Mouse (Mus musculus) retina, postnatal 1 day (tissue): Measurements from ENCODE around the gene Disp1.
A peak's percentile ranks its signal among the peaks of the same experiment; 100 is the strongest.

Experiments used
- DNase-seq: peaks from one replicate; pipeline ENCODE4 v3.0.0-alpha.2; 2012

The Disp1 gene

DNA sequence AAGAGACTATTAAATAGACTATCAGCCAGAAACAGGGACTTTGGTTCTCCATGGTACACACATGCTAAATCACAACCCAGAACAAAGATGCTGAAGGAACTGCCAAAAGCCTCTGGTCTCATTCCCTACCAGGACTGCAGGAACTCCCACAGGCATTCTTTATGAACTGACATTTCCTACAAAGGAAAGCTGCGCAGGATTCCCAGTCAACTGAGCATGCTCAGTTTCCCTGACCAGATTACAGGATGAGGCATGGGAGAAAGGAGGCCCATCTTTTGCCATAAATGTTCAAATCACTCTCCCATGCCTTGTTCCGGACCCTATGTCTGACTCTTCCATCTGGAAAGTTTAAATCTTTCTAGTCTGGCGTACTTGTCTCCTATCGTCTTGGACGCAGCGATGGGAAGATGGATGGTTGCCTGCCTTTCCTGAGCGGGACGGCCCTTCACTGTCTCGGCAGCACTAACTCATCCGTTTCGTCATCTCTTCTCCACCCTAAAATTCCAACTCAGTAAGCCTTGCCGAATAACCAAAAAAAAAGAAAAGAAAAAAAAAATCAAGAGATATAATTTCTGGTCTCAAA lies 100.9 kb downstream of the Disp1 start:
- no peak for DNase-seq

DNA sequence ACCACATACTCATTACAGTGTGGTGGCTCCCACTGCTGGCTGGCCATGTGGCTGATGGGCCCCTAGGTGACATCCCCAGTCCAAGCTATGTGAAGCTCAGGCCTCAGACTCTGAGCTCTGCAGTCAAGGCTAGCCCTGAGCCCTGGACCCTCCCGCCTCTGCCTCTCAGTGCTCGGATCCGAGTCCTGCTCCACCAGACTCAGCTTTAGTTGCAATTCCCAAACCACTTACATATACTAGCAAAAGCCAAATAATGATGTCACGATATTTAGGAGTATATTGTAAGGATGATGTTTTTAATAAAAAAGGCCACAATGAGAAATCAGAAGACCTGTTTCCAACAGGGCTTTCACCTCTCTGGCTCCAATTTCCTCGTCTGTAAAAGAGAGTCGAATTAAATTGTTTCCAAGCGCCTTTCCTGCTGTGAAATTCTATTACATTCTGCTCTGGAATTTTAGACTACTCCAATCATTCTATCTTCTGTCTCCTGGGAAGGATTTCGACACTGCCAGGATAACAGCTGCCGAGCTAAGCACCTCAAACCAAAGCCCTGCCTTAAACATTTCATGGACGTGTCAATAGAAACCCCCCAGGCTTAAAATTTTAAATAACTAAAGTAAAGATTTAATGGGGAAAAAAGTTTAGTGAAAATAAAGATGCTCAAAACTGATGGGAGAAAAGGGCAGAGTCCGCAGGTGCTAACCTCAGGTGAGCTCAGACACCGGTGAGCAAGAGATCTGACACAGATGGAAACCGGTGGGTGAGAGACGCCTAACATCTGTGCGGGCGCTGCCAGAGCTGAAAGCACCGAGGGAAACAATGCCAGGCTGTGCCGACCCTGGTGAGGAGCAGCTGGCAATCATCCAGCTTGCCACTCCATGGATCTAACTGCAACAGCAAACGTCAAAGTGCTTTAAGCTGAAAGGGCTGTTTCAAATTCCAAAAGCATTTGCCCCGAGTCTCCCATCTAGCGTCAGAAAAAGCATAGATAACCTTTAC lies 103.2 kb downstream of the Disp1 start:
- peak; percentile 50 for DNase-seq

DNA sequence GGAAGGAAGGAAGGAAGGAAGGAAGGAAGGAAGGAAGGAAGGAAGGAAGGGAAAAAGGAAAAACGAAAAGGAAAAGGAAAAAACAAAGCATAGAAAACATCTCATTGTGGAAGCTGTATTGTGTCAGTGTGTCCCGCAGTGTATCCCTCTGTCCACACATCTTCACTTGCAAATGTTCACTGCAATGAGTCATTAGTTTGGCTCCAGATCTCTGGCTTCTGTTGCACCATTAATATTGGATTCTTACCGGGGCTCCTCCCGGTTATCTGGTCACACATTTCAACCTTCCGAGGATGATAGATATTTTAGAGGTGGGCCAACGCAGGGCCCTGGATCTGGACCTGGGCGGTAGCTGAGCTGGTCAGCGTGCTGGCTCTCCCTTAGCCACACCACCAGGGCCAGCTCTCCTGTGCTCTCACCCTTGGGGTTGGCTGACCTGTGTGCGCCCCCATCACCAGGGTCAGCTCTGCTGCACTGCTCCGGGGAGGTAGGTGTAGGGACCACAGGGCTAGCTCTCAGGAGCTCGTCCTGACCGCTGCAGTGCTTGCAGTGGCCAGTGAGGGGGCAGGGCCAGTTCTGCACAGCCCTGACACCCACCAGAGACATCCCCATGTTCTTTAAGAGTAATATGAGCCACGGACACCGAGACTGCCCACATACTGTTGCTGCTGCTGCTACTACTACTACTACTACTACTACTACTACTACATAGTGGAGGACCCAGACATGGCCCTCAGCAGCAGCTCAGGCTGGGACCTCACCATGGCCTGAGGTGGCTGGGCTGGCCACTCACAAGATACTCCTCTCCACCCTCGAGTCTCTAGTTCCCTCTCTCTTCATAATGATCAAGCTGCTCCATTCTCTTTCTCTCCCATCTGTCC lies 104.1 kb downstream of the Disp1 start:
- DNase-seq, result no peak

DNA sequence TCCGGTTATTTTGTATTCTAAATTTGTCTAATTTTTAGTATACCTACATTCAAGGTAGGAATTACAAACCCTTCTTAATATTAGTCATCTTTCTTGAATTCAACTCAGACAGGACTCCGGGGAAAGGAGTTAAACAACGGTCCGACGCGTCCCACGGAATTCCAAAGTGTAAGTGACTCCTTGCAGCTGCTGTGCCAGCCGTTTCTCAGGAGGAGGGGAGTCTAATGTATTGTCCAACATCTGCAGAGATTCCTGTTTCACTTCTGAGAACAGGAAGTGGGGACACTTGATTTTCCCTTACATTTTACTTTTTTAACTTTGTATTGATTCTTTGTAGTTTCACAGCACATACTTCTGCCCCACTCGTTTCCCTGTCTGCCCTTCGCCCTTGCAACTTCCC lies 104.9 kb downstream of the Disp1 start:
- no peak for DNase-seq

DNA sequence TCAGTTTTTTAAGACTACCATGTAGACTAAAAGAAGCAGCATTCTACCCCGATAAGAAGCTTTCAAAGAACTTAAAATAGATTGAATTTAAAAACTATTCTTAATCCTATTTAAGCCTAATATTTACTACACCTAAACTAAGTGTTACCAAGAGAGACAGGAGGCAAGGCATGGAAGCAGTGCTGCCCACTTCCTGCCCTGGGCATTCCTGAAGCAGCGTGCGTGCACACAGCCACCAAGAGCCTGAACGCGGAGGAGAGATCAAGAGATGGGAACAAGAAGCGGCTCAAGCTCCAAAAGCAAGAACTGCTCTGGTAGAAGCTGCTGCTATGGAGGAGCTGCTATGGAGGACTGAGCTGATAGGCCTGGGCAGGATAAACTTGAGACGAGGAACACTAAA lies 106.2 kb downstream of the Disp1 start:
- DNase-seq, result no peak

DNA sequence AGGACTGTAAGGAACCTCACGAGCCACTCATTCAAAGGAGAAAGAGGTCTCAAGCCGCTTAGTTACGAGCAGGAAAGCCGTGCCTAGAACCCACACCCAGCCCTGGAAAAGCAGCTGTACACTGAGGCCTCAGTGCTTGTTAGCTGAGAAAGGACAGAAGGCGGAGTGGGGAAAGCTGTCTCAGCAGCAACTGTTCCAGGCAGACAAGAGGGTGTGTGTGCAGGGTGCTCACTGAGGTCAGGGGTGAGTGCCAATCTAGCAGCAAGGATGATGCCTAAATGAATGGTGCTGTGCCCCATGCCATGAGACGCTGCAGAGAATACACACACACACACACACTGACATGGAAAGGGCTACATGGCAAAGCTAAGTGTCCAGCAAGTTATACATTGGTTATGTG lies 106.8 kb downstream of the Disp1 start:
- DNase-seq, result peak; percentile 50

DNA sequence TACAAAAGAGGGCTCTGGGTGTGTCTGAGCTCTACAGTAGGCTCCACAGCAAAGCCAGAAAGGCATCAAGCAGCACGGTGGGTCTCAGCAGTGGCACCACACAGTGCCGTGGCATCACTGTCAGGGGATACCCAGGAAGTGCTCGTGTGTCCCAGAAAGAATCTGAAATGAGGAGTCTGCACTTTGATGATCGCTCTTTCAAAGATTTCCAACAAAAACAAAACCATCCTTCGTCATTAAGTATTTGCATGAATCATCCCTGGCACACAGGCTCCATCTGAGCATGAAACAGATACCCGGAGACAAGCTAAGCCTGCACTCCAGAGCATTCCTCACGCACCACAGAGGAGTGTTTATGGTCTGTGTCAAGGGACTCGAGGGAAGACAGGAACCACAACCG lies 107.8 kb downstream of the Disp1 start:
- peak; percentile 15 for DNase-seq

DNA sequence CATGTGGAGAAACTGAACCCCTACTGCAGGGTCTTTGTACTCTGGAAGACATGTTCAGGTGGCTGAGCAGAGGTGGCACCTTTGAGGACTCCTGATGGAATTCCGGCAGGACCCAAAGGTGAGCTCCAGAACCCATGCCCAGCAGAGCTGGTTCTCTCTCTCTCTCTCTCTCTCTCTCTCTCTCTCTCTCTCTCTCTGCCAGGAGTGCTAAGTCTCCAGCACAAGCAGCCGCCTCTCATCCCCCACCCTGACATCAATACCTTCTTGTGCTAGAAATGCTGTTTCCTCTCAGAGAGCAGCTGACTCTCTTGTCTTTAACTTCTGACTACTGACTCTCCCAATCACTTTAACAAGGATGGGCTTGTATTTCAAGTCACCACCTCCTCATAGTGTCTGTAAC lies 113.8 kb downstream of the Disp1 start:
- DNase-seq, result no peak

DNA sequence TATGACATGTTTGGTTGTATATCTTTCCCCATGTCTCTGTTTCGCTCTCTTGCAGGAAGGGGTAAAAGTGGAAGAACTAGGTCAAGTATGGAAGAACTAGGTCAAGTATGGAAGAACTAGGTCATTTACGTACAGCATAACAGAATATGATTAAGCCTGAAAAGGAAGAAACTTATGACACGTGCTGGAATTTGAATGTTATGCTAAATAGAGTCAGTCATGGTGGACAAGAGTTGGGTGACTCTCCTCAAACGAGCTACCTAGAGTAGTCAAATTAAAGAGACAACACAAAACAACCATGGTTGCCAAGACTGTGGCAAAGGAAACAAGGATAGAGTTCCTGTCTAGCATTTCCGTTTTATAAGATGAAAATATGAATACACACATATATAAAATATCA lies 116.6 kb downstream of the Disp1 start:
- no peak for DNase-seq

DNA sequence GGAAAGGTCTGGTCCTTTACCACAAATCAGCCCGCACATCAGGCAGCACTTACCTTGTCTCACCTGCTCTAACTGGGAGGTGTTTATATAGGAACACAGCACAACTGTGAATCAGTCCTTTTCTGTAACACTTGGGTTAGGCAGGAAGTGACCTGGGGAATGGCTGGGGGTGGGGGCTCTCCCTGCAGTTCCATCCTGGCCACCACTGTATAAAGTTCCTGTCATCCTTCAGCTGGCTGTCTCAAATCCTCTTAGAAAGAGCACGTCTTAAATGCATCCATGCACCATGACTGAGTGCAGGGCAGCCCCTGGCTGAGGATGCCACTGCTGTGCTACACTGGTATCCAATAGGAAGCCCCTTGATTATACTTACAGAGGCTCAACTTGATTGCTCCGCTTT lies 118.5 kb downstream of the Disp1 start:
- no peak for DNase-seq

DNA sequence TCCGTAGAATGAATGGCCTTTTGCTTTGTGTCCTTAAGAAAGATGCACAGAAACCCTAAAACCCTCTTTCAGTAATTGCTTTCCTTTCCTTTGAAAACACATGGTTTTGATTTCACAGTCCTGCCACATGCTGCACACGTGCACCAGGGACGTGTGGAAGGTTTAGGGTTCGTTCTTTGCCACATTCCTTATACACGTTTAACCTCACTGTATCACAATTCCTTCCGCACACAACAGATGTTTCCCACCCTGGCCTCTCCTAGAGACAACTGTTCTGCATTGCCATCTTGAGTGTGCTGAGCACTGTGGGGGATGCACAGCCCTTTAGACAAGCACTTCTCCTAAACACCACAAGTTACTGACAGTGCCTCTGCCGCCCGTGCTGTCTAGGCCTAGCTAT lies 119.2 kb downstream of the Disp1 start:
- DNase-seq, result no peak

DNA sequence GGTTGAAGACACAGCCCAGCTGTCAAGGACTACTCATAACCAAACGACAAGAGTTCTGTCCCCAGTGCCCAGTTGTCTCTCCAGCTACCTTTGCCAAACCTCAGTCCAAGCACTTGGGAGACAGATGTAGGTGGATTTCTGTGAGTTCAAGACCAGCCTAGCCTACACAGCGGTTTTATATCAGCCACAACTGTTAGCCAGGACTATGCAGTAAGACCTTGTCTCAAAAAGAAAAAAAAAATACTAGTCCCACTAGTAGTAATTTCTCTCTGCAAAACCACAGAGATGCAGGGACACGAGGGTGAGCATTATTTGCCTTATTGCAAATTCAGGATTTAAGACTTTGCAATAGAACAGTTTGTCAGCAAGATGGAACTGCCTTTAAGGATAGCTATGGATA lies 120.0 kb downstream of the Disp1 start:
- DNase-seq, result no peak

DNA sequence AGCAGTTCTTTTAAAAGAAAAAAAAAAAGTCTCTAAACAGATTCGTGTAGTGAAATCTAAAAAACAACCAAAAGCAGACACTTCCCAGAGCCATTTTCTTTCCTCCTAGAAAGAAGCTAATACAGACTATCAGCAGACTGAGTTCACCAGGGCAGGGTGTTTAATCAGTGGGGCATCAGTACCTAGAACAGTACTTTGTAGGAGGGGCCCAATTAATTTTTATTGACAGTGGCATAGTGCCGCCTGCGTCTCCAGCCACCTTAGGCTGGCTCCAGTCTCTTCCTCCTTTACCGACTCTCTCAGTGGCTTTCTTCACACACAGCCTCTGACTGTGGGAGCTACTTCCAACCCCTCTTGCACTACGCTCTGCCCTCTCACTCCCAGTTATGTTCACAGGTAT lies 121.1 kb downstream of the Disp1 start:
- no peak for DNase-seq

DNA sequence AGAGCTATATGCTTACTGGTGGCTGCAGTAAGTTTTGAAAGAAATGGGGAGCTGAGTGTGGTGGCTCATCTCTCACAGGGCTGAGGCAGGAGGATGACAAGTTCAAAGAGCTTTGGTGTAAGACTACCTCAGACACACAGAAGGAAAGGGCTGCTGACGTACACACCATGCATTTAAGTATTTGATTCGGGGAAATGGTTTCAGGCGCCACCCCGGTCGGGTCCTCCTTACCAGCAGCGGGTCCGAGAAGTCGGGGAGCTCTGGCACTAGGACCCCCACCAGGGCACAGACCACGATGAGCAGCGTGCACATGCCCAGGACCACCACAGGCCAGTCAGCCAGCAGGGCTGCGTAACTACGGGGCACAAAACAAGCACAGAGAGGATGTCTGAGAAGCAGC lies 121.6 kb downstream of the Disp1 start:
- DNase-seq, result no peak

DNA sequence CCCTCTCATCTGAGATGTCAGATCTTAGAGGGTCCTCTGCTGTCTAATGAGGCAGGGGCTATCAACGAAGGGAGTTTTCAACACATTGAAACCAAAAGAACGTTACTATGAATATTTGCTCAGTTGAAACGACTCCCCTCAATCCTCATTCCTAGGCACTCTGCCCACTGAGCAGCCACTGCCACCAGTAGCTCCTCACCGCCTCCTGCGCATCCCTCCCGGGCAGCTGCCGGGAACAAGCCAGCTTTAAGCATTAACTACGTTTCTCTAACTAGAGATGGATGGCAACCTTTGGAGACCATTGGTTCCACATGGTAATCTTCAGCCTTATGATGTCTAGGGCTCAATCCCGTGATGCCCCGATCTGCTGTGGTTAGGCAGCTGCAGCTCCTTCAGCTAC lies 123.7 kb downstream of the Disp1 start:
- no peak for DNase-seq

DNA sequence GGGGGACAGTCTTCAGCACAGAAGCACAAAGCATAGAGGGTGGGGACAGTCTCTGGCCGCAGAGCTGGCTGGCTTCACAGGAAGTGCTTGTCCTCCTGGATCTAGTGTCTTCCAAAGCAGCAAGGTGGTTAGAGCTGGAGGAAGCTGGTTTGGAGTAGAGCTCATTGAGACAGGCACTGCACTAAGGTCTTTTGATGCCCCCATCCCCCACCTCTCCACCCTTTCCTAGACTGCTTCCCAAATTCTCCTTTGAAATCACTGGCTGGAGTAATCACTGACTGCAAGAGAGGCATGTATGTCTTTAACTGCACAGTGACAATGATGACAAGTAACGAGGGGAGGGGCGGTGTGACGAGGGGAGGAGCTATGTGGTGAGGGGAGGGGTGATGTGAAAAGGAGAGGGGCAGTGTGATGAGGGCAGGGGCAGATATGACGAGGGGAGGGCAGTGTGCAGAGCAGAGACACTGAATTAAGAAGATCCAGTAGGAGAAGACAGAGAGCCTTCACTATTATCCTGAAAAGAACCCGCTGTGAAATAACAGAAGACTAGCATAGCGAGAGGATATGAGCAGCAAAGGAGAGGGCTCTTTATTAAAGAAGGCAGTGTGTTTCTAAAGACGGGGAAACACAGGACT lies 125.8 kb downstream of the Disp1 start:
- peak; percentile 13 for DNase-seq

DNA sequence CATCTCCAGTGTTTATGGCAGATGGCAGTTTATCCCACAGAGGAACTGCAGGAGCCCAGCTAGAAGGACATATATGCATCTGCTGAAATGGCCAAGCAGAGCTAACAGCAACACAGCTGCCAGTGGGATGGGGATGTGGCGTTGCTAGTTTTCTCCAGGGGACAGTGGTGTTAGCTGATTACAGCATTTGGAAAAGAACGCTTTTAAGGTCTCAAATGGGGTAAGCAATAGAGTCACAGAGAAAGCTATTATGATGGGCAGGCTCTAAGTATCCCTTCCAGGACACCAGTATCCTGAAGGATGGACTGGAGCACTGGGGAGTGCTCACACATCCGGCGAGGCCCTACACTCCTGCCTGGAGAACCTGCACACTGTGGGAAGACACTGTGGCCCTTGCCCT lies 129.0 kb downstream of the Disp1 start:
- no peak for DNase-seq

DNA sequence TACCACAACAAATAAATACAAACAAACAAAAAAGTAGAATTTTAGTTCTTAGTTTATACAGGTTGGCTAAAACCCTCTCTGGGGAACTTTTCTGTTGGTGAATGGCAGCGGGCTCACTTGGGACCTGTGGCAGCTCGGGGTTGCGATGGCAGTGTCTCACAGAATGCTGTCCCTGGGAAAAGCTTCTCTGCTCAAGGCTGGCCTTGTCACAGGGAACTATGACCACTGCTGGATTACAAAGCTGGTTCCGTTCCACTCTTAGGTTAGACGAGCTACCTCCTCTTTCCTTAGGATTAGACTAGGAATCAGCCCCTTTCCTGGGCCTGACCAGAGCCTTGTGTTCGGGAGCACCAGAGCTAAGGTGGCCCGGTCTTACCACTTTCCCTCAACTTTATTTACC lies 130.1 kb downstream of the Disp1 start:
- no peak for DNase-seq

DNA sequence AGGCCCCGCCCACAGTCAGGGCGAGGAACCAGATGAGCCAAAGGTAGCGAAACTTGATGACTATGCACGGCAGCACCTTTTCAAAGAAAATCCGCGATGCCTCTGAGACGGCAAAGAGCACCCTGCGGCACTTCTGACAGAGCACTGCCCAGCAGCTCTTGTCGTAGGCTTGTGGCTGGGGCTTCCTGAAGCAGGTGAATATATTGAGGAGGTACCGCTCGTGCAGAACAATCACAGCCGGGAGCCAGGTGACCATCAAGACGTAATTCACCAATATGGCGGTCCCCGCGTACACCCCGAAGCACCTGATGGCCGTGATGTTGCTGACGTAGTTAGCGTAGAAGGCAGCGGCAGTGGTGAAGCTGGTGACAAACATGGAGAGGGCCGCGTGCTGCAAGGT lies 132.7 kb downstream of the Disp1 start:
- DNase-seq, result no peak

DNA sequence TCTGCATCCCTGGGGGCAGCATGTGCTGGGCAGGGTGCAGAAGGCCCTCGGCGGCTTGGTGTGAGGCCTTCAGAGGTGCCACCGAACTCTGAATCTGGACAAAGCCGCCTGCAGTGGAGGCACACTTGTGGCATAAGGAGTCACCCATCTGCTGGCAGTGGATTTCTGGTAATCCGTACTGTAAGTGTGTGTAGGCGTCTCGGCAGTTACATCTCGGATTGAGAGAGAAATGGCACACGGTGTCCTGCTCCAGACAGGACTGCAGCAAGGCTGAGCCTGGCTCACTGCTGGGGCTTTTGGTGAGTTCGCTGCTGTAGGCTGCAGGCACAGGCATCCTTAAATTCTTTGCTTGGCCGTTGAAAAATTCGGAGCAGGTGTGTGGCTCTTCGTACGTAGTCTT lies 134.5 kb downstream of the Disp1 start:
- DNase-seq, result no peak

DNA sequence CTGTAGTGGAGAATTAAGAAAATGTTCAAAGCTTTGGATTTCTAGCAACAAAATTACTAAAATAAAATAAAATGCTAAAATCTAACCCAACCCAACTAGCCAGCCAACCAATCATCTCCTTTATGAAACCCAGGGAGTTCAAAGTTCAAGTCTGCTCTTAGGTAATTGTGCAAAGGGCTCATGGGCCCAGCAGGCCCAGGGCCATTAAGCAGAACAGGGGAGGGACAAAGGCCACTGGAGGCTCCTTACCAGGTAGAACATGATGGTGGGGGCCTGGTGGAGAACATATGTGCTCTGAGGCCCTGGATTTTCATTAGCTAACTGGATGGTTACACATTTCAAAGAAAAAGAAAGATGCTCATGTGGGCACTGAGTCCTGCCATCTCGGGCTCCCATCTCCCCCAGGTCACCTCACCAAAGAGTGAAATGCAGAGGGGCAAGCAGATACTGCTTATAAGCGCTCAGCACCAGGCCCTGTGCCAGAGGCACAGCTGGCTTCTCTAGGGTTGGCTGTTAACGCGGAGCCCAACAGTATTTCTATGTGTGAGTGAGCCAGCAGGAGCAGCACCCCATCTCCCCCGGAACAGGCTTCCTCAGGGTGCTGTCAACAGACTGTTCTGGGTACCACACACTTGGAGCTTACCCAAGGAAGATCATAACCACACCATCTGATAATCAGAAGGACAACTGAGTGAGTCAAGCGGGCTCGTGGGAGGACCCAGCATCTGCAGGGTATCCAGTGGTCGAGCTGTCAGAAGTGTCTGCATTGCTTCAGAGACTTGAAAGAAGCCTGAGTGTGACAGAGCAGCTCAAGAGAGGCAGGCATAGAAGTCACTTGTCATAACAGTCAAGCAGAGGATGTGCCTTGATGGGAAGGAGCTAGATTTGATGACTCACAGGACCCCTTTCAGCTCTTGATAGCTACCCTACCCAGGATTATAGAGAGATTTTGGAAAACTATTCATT lies 137.0 kb downstream of the Disp1 start:
- DNase-seq, result peak; percentile 20

DNA sequence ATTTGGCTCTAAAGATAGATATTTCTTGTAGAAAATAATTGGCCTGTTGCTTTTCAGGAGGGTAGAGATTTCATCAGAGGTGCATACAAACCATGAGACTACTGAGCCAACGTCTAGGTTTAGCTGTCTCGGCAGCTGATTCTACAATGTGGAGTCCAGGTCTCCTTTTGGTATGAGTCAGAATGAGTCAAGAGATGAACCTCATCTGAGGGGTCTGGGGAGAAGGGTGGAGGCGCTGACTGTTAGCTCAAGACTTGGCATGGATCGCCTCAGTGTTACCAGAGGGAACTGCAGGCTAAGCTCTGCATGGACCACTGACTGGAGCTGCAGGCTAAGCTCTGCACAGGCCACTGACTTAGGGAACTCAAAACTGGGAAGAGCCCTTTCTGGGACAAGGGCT lies 138.9 kb downstream of the Disp1 start:
- no peak for DNase-seq
